Mouse (Mus musculus) lung, postnatal 0 days (tissue): ENCODE data around the gene Nbeal1.

Experiments
- CTCF ChIP-seq: IDR thresholded peaks from 2 replicates; pipeline ENCODE4 v1.5.1; 2016; ENCODE audit warnings: antibody characterized with exemption, mild to moderate bottlenecking
- EP300 ChIP-seq: IDR thresholded peaks from 2 replicates; pipeline ENCODE4 v1.6.1; 2016; ENCODE audit warnings: antibody characterized with exemption, mild to moderate bottlenecking, control low read depth

DNA sequence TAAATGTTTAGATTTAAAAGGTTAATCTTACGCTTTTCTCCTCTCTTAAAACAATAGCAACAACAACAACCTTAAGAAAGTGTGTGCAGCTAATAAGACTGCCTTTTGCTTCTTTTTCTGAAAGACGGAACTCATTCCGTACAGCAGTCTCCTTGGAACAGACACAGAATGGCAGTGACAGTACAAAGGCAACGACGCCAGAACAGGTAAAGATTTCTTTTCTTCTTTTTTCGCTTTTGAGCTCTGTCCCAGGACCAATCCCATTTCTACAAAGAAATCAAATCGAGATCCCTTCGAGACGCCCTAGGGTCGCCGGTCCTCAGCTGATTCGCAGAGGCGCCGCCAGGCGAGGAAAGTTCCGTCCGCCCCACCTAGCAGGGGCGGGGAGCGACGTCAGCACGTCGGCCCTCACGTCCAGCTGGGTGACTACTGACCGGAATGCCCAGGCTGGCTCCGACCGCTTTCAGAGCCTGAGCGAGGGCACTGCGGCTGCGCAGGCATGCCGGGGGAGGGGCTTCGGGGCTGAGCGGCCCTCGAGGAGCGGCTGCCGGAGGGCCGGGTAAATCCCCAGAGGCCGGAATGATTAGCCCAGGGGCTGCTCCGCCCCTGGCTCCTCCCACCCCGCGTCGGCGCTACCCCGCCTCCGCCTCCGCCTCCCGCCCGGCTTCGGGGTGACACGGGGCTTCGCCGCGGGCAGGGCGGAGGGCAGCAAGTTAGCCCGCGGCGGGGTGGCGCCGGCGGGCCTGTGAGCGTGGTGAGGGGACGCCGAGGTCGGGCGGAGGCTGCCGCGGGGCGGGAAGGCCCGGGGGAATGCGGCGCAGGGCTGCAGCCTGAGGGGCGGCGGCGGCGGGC lies at the start of gene Nbeal1:
- TF ChIP-seq CTCF (peak; percentile 57), EP300 (peak; percentile 19; the same call in 1 of the 2 replicates)
